Mouse (Mus musculus): ENCODE measurements around the gene Swap70.
"Not testable (repeated sequence)": the region's sequence is repeated elsewhere in the genome, so short reads cannot be mapped to it uniquely, and the experiment has no call there.

Swap70 gene

DNA sequence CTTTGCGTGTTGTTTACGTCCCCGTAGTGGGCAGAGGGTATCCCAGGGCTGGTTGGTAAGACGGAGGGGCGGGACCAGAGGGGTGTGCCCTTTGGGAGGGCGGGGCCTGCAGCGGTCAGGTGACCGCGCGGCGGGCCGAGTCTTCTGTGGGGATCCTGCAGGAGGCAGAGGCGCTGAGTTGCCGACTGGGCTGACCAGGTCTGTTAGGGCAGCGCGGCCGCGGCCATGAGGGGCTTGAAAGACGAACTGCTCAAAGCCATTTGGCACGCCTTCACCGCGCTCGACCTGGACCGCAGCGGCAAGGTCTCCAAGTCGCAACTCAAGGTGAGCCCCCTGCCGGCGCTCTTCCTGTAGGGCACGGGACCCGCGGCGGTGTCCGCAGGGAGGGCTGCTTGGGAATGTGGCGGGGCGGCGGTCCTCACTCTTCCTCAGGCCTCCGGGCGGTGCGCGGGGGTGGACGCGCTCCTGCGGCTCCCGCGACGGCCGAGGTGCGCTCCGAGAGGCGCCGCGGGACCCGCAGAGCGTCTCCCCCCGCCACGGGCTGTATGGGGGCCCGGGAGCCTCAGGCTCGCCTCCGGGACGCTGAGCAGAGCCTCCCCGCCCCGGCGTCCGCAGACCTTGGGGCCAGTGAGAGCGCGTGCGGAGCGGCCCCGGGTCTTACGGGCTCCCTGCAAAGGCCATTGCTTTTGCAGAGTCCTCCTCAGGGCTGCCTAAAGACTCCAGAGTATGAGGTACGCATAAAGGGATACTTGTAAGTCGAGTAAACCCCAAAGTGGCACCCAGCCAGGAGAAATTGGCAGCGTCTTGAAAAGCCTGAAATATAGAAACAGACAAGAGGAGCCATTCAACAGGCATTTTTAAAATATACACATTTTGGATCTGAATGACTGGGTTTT is at the start of gene Swap70:
TSS of gene Swap70 (plus strand) at position 126 of the 896 bp plus-strand sequence.
- in situ Hi-C loops (cut with MboI, MseI) = loop anchor here (10.0 kb wide), 1 partner anchor 437 kb away; the partner anchor contains the start of gene Nrip3

DNA sequence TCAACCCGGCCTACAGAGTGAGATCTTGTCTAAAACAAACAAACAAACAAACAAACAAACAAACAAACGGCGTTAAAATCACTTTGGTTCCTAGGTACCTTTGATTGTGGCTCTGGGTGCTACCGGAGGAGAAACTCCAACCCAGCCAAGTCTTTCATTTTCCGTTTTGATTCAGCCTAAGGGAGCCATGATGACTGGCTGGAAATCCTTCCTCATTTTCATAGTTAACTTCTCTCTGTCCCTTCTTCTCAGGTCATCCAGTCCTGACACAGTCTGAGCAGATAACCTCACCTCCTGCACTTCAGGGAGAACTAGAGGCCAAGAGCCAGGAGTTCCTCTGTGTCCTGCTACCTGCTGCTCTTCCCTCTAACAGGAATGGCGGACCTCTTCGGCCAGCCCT is 42.3 kb upstream of the Swap70 start:
- in situ Hi-C loops (cut with MboI, MseI) = no loop called here

DNA sequence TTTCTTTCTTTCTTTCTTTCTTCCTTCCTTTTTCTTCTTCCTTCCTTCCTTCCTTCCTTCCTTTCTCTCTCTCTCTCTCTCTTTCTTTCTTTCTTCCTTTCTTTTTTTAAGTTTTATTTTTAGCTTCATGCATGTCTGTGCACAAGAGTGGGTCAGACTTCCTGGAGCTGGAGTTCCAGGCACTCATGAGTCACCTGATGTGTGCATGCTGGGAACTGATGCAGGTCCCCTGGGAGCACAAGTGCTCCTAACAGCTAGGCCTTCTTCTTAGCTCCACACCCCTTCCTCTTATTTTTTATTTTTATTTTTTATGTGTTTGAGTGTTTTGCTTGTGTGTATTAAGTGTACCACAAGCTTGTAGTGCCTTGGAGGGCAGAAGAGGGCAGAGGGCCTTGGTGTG is 40.9 kb upstream of the Swap70 start:
- in situ Hi-C loops (cut with MboI, MseI) = no loop called here

DNA sequence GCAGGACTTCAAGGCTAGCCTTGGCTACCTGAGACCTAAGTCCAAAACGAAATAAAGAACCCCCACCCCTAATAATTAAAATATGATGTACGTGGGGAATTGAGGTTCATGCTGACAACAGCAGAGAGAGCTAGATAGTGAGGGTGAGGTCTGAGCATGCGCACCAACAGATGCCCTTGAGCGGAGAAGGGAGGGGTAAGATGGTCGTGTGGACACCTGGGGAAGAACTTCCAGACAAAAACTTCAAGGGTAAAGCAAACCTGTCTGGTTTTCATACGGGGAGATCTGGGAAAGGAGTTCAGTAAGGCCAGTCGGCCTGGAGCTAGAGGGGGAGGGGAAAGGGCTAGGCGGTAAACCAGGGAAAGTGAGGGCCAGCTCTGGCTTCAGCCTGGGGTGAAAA is 40.1 kb upstream of the Swap70 start:
- in situ Hi-C loops (cut with MboI, MseI) = no loop called here

DNA sequence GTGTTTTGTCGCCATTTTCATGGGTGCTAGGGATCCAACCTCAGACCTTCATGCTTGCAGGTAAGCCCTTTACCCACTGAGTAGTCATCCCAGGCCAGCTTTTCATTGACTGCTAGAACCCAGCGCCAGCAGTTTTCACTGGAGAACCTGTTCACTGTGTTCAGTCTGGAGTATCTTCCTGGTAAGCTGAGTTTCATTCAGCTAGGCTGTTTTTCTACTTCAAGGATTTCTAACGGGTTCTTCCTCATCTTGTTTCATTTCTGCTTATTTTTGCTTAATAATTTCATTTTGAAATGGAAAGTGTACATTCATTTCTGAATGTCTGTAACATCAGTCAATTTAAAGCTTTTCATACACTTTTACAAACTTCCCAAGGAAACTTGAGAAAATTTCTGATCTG is 36.9 kb upstream of the Swap70 start:
- in situ Hi-C loops (cut with MboI, MseI) = no loop called here

DNA sequence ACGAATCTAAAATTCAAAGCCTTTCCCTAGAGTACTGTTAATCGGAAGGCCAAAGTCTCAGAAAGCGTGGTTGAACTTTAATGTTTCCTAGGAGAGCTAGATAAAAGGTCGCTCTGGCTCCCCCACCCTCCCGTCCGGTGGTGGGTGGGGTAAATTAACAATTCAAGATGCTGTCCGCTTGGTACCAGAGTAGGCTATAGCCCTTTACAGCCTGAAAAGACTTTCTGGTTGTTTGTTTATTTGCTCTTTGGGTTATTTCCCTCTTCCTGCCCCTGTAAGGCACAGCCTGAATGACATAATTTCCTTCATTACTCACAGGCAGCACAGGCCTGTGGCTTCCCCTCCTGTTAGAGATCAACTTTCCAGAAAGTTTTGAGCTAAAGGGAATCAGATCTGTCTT is 31.6 kb upstream of the Swap70 start:
- in situ Hi-C loops (cut with MboI, MseI) = no loop called here

DNA sequence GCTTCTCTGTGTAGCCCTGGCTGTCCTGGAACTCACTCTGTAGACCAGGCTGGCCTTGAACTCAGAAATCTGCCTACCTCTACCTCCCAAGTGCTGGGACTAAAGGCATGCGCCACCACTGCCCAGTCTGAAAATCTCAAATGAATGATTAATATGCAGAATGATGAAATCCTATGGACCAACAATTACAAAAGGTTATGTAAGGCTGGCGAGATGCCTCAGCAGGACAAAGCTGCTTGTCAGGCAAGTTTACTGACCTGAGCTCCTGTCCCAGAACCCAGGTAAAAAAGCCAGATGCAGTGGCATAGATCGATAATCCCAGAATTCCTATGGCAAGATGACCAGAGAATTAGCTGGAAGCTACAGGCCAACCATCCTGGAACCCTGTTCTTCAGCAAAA is 28.3 kb upstream of the Swap70 start:
- in situ Hi-C loops (cut with MboI, MseI) = no loop called here

DNA sequence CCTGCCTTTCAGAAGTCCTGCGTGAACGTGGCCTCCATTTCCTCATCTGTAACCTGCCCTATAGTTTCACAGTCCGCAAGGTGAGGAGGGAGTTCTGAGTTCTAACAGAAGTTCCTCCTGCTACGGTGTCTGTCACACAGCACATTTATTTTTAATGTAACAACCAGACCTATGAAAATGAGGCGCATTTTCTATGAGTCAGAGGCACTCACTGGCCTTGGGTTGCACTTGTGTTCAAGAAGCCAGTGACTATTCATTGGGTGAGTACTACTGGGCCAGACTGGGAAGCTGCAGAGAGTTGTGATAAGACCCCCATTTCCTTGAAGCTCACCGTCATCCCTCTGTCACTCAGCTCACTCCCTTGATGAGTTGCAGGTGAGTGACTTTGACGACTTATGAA is 24.3 kb upstream of the Swap70 start:
- in situ Hi-C loops (cut with MboI, MseI) = no loop called here

DNA sequence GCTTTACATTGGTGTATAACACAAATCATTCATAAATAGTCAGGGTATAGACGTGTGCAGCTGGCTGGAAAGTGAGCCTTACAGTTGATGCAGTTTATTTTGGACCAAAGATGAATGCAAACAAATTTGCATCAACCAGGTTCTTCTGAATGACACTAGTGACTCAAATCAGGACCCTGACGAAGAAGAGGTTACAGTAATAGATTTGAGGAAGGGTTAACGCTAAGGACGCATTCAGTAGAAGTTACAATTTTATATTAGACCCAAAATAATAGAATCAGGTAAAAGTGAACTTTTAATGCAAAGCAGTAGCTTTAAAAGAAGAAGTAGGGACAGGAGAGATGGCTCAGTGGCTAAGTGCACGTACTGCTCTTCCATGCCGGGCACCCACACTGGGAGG is 19.6 kb upstream of the Swap70 start:
- in situ Hi-C loops (cut with MboI, MseI) = no loop called here

DNA sequence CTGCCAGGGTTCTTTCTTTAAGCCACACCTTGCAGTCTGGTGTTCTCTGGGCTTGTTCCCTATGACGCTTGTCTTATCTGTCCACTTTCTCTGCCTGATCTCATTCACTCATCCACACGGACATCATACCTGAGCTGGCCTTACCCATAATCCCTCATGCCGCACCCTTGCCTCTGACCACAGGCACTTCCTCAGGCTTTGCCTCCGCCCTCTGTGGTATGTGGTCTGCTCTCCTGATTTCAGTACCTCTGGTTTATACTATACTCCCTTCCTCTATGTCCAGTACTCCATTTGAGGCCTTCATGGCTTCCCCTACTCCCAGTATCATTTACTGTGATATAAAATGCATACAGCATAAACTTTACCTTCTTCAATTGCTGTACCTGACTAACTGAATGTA is 17.3 kb upstream of the Swap70 start:
- in situ Hi-C loops (cut with MboI, MseI) = no loop called here

DNA sequence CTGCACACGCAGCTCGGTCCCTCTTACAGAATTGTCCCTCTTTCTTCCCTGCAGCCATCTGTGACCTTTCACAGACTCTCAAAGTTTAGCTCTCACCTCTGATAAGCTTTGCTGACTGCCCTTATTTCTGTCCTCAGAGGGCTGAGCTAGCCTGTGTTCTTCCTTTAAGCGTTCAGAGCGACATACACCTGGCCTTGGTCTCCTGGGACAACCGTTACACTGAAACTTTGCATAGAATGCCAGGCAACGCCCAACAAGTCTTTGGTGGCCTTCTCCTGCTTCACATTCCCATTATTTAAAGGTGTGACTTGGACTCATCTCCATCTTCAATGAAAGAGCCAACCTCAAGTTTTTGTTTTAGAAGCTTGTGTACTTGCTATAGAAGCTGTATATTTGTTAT is 13.2 kb upstream of the Swap70 start:
- in situ Hi-C loops (cut with MboI, MseI) = loop anchor here (5.0 kb wide), 1 partner anchor 36 kb away; no protein-coding TSS in a partner anchor

DNA sequence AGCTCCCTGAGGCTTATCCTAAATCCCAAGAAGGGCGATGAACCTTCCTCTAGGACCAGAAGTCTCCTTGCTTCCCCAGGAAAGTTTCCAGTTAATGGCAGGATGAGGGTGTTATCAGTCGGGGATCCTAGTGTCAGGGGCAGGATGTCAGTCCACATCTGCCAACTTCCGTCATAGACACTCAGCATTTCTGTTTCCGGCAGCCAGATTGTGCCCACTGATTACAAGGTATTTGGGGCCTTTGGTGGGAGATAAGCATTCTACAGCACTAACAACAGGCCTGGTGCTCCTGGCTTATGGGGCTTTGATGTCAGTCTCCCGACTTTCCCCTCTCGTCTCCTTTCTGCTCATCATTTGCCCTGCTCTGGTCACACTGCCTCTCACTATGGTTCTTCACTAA is 12.1 kb upstream of the Swap70 start:
- in situ Hi-C loops (cut with MboI, MseI) = loop anchor here (5.0 kb wide), 1 partner anchor 37 kb away; no protein-coding TSS in a partner anchor

DNA sequence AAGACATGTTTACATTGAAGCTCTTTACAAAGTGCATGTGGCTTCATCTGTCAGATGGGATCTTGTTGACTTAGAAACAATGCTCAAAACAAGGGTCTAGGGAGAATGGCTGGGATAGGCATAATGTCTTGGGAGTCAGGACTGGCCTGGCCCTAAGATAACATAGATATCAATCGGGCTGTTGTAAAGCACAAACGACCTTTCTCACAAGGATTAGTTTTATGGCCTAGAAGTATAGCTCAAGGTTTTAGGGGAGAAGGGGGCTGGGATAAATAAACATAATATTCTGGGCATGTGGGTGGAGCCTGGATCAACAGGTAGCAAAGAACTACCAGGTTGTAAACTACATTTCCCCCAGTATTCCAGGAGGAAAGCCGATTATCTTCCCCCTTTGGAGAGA is 10.5 kb upstream of the Swap70 start:
- in situ Hi-C loops (cut with MboI, MseI) = no loop called here

DNA sequence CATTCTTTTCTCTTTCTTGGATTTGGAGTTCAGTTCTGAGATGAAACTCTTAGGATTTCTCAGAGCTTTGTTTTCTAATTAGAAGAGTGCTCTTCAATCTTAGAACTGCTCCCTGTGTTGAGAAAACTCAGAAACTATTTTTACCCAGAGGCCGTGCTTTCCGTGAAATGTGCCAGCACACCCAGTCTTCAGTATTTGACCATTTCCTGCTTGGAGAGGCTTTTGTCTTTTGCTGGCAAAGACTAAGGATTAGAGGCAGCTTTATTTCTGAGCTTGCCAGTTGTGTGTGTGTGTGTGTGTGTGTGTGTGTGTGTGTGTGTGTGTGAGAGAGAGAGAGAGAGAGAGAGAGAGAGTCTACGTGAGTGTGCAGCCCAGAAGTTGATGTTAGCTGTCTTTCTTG is 6.6 kb upstream of the Swap70 start:
- in situ Hi-C loops (cut with MboI, MseI) = no loop called here

DNA sequence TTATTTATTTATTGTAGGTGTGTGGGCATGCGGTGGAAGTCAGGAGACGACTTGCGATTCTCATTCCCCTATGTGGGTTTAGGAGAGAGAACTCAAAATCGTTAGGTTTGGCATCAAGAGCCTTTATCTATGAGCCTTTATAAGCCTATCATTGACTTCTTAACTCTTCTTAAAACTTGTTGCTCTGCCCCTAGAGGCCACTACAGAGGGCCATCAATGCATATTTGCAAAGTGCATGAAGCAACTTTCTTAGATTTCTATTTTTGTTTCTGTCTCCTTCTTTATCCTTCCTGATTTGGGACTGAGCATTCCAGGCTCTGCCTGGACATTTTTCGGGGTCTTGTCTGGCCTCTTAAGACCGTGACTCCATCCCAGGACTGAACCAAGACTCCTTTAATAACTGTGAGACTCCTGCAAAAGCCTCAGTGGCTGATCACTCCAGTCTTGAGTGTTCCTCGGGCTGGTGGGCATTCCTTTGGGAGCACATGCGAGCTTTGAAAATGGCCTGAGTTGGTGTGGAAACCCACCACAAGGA is 393 bp upstream of the Swap70 start:
- in situ Hi-C loops (cut with MboI, MseI) = loop anchor here (10.0 kb wide), 1 partner anchor 436 kb away; the partner anchor contains the start of gene Nrip3

DNA sequence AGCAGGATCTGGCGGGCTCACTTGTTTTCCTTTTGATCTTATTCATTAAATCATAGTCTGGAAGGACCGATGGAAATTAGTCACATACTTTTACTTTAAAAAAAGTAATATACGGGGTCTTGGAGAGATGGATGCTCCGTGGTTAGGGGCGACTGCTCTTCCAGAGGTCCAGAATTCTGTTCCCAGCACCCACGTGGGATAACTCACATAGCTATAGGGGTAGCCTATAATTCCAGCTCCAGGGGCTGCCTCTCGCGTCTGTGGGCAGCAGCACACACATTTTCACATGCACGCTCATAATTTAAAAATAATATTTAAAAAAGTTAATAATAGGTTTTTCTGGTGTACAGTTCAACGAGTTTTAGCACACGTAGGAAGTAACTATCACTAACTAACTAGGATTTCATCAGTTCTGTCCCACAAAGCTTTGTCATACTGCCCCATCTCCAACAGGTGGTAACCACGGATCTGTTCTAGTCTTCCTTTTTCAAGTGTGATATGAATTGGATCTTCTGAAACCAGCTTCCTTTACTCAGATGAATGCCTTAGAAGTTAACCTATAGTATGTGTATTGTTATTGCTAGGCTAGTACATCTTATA is 1.2 kb downstream of the Swap70 start:
- in situ Hi-C loops (cut with MboI, MseI) = loop anchor here (10.0 kb wide), 1 partner anchor 438 kb away; the partner anchor contains the start of gene Nrip3

DNA sequence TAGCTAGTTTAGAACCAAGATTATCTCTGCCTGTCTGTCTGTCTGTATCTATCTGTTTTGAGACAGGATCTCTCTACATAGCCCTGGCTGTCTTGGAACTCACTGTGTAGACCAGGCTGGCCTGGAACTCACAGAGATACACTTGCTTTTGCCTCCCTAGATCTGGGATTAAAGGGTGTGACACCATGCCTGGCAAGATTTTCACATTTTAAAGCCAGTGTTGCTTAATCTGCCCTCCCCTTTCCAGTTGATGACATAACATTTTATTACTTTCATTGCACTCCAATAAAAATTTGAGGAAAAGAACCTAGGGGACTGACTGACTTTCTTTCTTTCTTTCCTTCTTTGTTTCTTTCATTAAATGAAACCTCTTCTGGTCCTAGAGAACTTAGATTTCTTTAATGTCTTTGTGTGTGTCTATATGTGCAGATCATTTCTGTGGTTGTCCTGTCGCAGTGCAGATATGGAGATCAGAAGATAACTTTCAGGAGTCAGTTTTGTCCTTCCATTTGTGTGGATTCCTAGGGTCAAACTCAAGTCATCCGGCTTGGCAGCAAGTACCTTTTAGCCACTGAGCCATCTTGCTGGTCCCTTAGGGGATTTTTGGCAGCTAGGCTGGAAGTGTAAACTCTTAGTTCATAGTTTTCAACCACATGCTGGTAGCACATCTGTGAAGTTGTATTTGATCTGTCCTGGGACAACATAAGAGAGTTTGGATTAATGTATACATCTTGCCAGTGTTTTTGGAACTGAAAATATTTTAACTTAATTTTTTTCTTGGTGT is 2.4 kb downstream of the Swap70 start:
- in situ Hi-C loops (cut with MboI, MseI) = loop anchor here (10.0 kb wide), 1 partner anchor 439 kb away; the partner anchor contains the start of gene Nrip3

DNA sequence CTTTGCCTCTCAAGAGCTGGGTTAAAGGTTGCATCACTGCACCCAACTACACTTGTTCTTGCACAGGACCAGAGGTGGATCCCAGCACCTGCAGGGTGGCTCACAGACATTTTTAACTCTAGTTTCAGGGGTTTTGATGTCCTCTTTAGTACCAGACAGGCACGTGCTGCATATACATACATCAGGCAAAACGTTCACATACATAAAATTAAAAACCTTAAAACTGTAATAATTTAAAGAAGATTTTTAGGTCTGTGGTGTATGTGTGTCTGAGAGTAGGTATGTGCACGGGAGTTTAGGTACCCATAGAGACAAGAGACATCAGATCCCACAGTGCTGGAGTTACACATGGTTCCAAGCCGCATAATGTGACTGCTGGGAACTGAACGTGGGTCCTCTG is 5.0 kb downstream of the Swap70 start:
- in situ Hi-C loops (cut with MboI, MseI) = loop anchor here (10.0 kb wide), 1 partner anchor 442 kb away; the partner anchor contains the start of gene Nrip3

DNA sequence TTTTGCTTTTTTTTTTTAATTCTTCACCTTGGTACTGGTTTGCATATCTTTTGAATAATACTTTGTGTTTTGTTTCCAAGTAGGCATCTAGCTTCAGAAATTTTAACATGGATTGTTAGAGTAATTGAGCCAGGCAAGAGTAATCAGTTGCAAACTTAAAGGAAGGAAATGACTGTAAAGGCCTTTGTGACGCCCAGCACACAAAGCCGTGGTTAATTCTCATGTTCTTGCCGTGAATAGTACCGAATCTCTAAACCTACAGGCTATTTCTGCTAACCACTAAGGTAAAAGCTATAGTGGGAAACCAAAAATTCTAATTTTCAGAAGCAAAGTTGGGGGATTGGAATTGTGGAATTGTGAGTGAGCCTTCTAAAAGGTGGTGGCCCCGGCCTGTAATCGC is 8.5 kb downstream of the Swap70 start:
- in situ Hi-C loops (cut with MboI, MseI) = loop anchor here (10.0 kb wide), 1 partner anchor 445 kb away; the partner anchor contains the start of gene Nrip3

DNA sequence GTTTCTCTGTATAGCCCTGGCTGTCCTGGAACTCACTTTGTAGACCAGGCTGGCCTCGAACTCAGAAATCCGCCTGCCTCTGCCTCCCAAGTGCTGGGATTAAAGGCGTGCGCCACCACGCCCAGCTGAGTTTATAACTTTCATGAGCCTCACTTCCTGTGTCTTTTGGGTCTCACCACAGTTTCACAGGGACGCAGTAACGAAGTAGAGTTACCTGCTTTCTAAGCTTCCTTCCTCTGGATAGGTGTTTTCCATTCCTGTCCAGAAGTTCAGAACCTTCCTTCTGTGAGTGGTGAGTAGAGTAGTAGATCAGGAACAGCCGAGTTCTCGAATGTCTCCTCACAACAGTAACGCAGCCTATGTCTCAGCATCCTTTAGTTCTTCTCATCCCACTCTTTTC is 9.6 kb downstream of the Swap70 start:
- in situ Hi-C loops (cut with MboI, MseI) = not testable (repeated sequence)

DNA sequence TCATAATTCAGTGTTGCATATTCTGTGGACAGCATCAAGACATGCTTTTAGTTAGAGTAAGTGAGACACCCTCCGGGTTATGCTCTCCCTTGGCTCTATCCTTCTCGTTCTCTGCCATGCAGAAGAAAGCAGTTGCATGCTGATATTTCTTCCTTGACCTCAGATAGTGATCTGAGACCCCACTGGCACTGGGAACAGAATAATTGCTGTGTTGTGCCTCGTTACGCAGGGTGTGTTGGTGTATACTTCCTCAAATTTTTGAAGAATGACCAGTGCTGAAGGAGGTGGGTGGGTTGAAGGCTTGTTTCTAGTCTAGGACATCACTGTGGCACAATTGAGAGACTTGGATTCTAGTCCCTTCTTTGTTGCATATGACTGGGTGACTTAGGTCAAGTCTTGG is 14.6 kb downstream of the Swap70 start:
- in situ Hi-C loops (cut with MboI, MseI) = no loop called here

DNA sequence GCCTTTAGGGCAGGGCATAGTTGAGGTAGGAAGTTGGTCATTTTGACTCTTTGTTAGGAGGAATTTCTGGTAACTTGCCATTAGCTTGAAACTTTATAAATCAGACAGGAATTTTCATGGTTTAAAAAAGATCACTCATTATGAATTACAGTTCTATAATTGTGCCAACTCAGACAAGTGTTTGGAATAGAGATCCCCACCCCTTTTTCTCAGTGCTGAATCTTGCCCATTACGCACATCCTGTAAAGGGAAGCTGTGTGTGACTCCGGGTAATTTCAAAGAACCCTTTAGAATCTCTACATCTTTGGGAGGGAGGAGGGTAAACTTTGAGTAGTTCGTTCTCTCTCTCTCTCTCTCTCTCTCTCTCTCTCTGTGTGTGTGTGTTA is 15.9 kb downstream of the Swap70 start:
- in situ Hi-C loops (cut with MboI, MseI) = no loop called here

All from T-helper 2 cell (primary cell).